Mouse (Mus musculus) midbrain, postnatal 0 days (tissue): ENCODE results near the gene Exoc3l2. TPM values are rescaled to one million over a fixed set of nuclear protein-coding genes. Genes with fewer than 3 reads are reported as not detected.

Experiments used
- ATAC-seq: fragments of 200-750 bp; cut with Nextera tagmentation; 2 replicates; pipeline ENCODE4 v1.8.0; 2017; ENCODE audit warnings: moderate number of reproducible peaks, mild to moderate bottlenecking, moderate TSS enrichment, moderate library complexity; ENCODE audit not compliant: low FRiP score
- DNase-seq: peaks from one replicate; pipeline ENCODE4 v3.0.0-alpha.2; 2015; ENCODE audit warnings: low spot score
- H3K27ac ChIP-seq: fragments of 300-500 bp; sonication (generic); 2 replicates; pipeline ENCODE4 v1.5.1; 2014; ENCODE audit warnings: low read depth, mild to moderate bottlenecking, low read length, mixed read lengths
- H3K27me3 ChIP-seq: fragments of 300-500 bp; sonication (generic); 2 replicates; pipeline ENCODE4 v1.6.1; 2014; ENCODE audit warnings: low read length, control low read depth, mixed read lengths; ENCODE audit not compliant: insufficient read depth
- H3K36me3 ChIP-seq: fragments of 300-500 bp; sonication (generic); 2 replicates; pipeline ENCODE4 v1.6.1; 2014; ENCODE audit warnings: low read length, control low read depth, mixed read lengths; ENCODE audit not compliant: insufficient read depth
- H3K4me1 ChIP-seq: fragments of 300-500 bp; sonication (generic); 2 replicates; pipeline ENCODE4 v1.6.1; 2014; ENCODE audit warnings: mild to moderate bottlenecking, control low read depth, antibody characterized with exemption, low read length, mixed read lengths; ENCODE audit not compliant: insufficient read depth
- H3K4me2 ChIP-seq: fragments of 300-500 bp; sonication (generic); 2 replicates; pipeline ENCODE4 v1.6.1; 2014; ENCODE audit warnings: low read depth, mild to moderate bottlenecking, low read length, mixed read lengths; ENCODE audit not compliant: poor library complexity, severe bottlenecking
- H3K4me3 ChIP-seq: fragments of 300-500 bp; sonication (generic); 2 replicates; pipeline ENCODE4 v1.5.1; 2014; ENCODE audit warnings: low read depth, mild to moderate bottlenecking, low read length, moderate library complexity
- H3K9ac ChIP-seq: fragments of 300-500 bp; sonication (generic); replicated peaks from 2 replicates; pipeline ENCODE4 v1.6.1; 2014; ENCODE audit warnings: mild to moderate bottlenecking, low read length, moderate library complexity, mixed read lengths; ENCODE audit not compliant: poor library complexity, severe bottlenecking
- H3K9me3 ChIP-seq: fragments of 300-500 bp; sonication (generic); 2 replicates; pipeline ENCODE4 v1.6.1; 2016; ENCODE audit warnings: low read length, control low read depth
- CTCF ChIP-seq: IDR thresholded peaks from 2 replicates; pipeline ENCODE4 v1.5.1; 2016; ENCODE audit warnings: antibody characterized with exemption, mild to moderate bottlenecking
- WGBS: fragments of 180-500 bp; shearing (Covaris S2); extraction: QIAGEN DNeasy Blood & Tissue Kit; methylation state at CpG from one replicate; pipeline ENCODE4 v1.1.7; 2014; 5-methylcytosine and 5-hydroxymethylcytosine counted together
- polyA plus RNA-seq: library from polyadenylated mRNA; unstranded; fragments of >200 nt; fragmentation: Nextera tagmentation; extraction: Ambion mirVana; gene quantifications from 2 replicates; pipeline ENCODE4 v1.2.1, GENCODE M21; 2015
- total RNA-seq: library from RNA; depleted of rRNA; stranded (reverse); fragments of >200 nt; gene quantifications from 2 replicates; pipeline ENCODE4 v1.2.3, GENCODE M21; 2014

Gene Exoc3l2
- total and polyA plus RNA-seq, 2 experiments from 2014 or later = 0.49 to 1.5 TPM

DNA sequence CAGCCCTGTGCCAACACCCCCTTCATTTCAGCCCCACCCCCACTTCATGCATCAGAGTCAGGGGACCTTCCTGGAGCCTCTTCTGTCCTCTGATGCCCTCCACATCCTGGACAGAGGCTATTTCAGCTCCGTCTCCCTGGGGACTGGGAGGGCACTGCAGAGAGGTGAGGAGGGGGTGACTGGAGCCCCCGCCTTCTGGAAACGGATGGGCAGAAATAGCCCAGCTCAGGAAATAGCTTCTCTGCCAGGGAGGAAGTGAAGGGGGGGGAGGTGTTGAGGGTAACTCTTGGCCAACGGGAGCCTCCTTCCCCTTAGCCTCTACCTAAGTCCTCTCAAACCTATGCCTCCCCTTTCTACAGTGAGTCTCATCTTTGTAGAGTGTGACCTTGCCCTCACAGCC is 9.3 kb downstream of the Exoc3l2 start:
- no peak for TF ChIP-seq CTCF
- DNase-seq = no peak
- no peaks in the 10 kb centered on the region for H3K4me1 ChIP-seq
- 31% methylated on average over 4 of the region's 4 CpGs for WGBS
- H3K27ac ChIP-seq = no peak overlapping the region
- ATAC-seq = no peak
- H3K36me3 ChIP-seq = no peaks in the 10 kb centered on the region
- H3K27me3 ChIP-seq = peaks cover 45% of the 10 kb centered on the region
- no peak overlapping the region for H3K4me3 ChIP-seq
- no peak overlapping the region for H3K4me2 ChIP-seq
- no peak overlapping the region for H3K9ac ChIP-seq
- no peaks in the 10 kb centered on the region for H3K9me3 ChIP-seq

- Histone ChIP-seq H3K4me2 (peak overlapping the region; percentile 81), H3K9me3 (no peaks in the 10 kb centered on the region), H3K27me3 (peaks cover 48% of the 10 kb centered on the region), H3K4me3 (peak overlapping the region; percentile 49), H3K9ac (peak overlapping the region; percentile 74), H3K36me3 (no peaks in the 10 kb centered on the region), H3K4me1 (no peaks in the 10 kb centered on the region), H3K27ac (peak overlapping the region; percentile 76)
- TF ChIP-seq CTCF = no peak
- ATAC-seq (peak; percentile 91), DNase-seq (peak; percentile 94)
- WGBS = under 1% methylated on average over 49 of the region's 89 CpGs
Observed at GRCm38 (mm10) chr7:19473875-19474443, 10.8 kb downstream of the Exoc3l2 start.

- ATAC-seq (no peak), DNase-seq (no peak)
- H3K4me3 ChIP-seq = no peak overlapping the region
- no peak for TF ChIP-seq CTCF
- no peaks in the 10 kb centered on the region for H3K36me3 ChIP-seq
- no peak overlapping the region for H3K27ac ChIP-seq
- 71% methylated on average over 2 of the region's 2 CpGs for WGBS
- no peaks in the 10 kb centered on the region for H3K4me1 ChIP-seq
- no peak overlapping the region for H3K4me2 ChIP-seq
- H3K27me3 ChIP-seq = peaks cover 23% of the 10 kb centered on the region
- no peaks in the 10 kb centered on the region for H3K9me3 ChIP-seq
- no peak overlapping the region for H3K9ac ChIP-seq
Observed at GRCm38 (mm10) chr7:19477084-19477483, 14.0 kb downstream of the Exoc3l2 start.

DNA sequence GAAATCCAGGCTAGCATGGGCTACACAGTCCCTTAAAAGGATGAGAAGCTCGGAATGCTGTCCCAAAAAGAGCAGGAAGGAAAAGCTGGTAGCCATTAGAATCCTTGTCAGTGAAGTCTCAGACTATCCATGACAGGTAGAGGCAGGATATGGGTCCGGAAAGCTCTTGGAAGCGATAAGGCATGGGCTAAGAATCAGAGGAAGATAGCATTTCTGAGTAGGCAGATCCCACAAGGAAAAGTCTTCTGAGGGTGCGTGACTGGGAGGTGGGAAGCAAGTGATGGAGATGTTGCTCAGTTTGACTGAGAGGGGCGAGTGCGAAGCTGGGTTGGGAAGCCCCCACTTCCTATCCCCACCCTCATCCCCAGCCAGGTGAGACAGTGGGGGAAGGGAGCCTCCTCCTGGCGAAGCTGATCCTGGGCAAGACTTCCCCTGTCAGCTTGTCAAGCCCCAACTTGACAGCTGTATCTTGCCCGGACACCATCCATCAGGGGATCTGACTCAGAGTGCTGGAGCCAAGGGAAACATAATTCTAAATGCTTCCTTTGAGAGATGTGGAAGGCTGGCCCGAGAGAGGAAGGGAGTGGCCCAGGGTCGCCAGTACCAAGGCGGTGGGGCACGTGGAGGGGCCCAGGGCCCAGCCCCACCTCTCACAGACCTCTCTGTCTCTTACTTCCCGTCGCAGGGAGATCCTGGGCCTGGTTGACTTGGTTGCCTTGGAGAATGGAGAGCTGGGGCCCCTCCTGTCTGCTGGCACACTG is 14.7 kb downstream of the Exoc3l2 start:
- H3K27ac ChIP-seq = no peak overlapping the region
- ATAC-seq = no peak
- no peaks in the 10 kb centered on the region for H3K9me3 ChIP-seq
- H3K9ac ChIP-seq = no peak overlapping the region
- no peaks in the 10 kb centered on the region for H3K4me1 ChIP-seq
- H3K4me3 ChIP-seq = no peak overlapping the region
- no peak overlapping the region for H3K4me2 ChIP-seq
- peaks cover 16% of the 10 kb centered on the region for H3K27me3 ChIP-seq
- no peak for TF ChIP-seq CTCF
- no peak for DNase-seq
- 24% methylated on average over 14 of the region's 14 CpGs for WGBS
- no peaks in the 10 kb centered on the region for H3K36me3 ChIP-seq

GRCm38 (mm10) chr7:19483281-19483680 is 20.1 kb downstream of the Exoc3l2 start:
- DNase-seq (no peak), ATAC-seq (no peak)
- Histone ChIP-seq H3K4me3 (no peak overlapping the region), H3K4me2 (no peak overlapping the region), H3K4me1 (no peaks in the 10 kb centered on the region), H3K9me3 (no peaks in the 10 kb centered on the region), H3K27me3 (peaks cover 7% of the 10 kb centered on the region), H3K9ac (no peak overlapping the region), H3K27ac (no peak overlapping the region), H3K36me3 (no peaks in the 10 kb centered on the region)
- WGBS = 85% methylated on average over 8 of the region's 8 CpGs
- TF ChIP-seq CTCF = no peak

DNA sequence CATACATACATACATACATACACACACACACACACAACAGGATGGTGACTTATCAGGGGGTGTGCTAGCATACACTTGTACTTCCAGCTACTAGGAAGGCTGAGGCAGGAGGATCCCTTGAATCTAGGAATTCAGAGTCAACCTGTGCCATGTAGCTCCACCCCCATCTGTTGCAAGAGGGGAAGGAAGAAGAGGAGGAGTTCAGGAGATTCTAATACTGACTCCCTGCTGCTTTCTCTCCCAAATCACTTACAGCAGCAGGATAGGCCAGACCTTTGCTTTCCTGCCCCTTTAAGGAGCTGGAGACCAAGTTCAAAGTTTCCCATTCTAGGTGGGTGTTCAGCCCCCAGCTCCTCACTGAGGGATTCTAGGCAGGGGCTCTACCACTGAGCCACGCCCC is 22.4 kb downstream of the Exoc3l2 start:
- Histone ChIP-seq H3K27ac (no peak overlapping the region), H3K4me2 (no peak overlapping the region), H3K4me1 (no peaks in the 10 kb centered on the region), H3K4me3 (no peak overlapping the region), H3K9ac (no peak overlapping the region), H3K36me3 (no peaks in the 10 kb centered on the region), H3K27me3 (peaks cover 24% of the 10 kb centered on the region), H3K9me3 (no peaks in the 10 kb centered on the region)
- TF ChIP-seq CTCF = no peak
- ATAC-seq = no peak
- no peak for DNase-seq
- 88% methylated on average over 1 of the region's 1 CpGs for WGBS
